Mouse (Mus musculus) heart, postnatal 0 days (tissue): Measurements from ENCODE around the gene Maml3. TPM values are rescaled to one million over a fixed set of nuclear protein-coding genes. Genes with fewer than 3 reads are reported as not detected.

ENCODE experiments used
- ATAC-seq: fragments of 200-750 bp; cut with Nextera tagmentation; 2 replicates; pipeline ENCODE4 v1.8.0; 2017; ENCODE audit warnings: low read depth, moderate number of reproducible peaks, moderate library complexity; ENCODE audit not compliant: insufficient read depth
- DNase-seq: peaks from one replicate; pipeline ENCODE4 v3.0.0-alpha.2; 2016; ENCODE audit warnings: low spot score
- H3K27ac ChIP-seq: fragments of 300-500 bp; sonication (generic); 2 replicates; pipeline ENCODE4 v1.5.1; 2014; ENCODE audit warnings: low read depth, mild to moderate bottlenecking
- H3K27me3 ChIP-seq: fragments of 300-500 bp; sonication (generic); 2 replicates; pipeline ENCODE4 v1.6.1; 2014; ENCODE audit warnings: low read length, mixed read lengths; ENCODE audit not compliant: control insufficient read depth, insufficient read depth
- H3K36me3 ChIP-seq: fragments of 300-500 bp; sonication (generic); replicated peaks from 2 replicates; pipeline ENCODE4 v1.6.1; 2014; ENCODE audit warnings: low read length, mixed read lengths; ENCODE audit not compliant: control insufficient read depth, insufficient read depth
- H3K4me1 ChIP-seq: fragments of 300-500 bp; sonication (generic); 2 replicates; pipeline ENCODE4 v1.6.1; 2014; ENCODE audit warnings: antibody characterized with exemption; ENCODE audit not compliant: control insufficient read depth, insufficient read depth
- H3K4me2 ChIP-seq: fragments of 300-500 bp; sonication (generic); 2 replicates; pipeline ENCODE4 v1.6.1; 2014; ENCODE audit warnings: low read depth, mild to moderate bottlenecking, low read length, moderate library complexity
- H3K4me3 ChIP-seq: fragments of 300-500 bp; sonication (generic); 2 replicates; pipeline ENCODE4 v1.5.1; 2014; ENCODE audit warnings: low read depth, low read length
- H3K9ac ChIP-seq: fragments of 300-500 bp; sonication (generic); replicated peaks from 2 replicates; pipeline ENCODE4 v1.6.1; 2014; ENCODE audit warnings: low read depth, low read length, mixed read lengths
- H3K9me3 ChIP-seq: fragments of 300-500 bp; sonication (generic); replicated peaks from 2 replicates; pipeline ENCODE4 v1.6.1; 2016; ENCODE audit warnings: low read length; ENCODE audit not compliant: control insufficient read depth
- CTCF ChIP-seq: IDR thresholded peaks from 2 replicates; pipeline ENCODE4 v1.5.1; 2016; ENCODE audit warnings: antibody characterized with exemption, control low read depth, low read depth
- EP300 ChIP-seq: IDR thresholded peaks from 2 replicates; pipeline ENCODE4 v1.6.1; 2016; ENCODE audit warnings: antibody characterized with exemption, low read depth
- WGBS: fragments of 180-500 bp; shearing (Covaris S2); extraction: QIAGEN DNeasy Blood & Tissue Kit; methylation state at CpG from one replicate; pipeline ENCODE4 v1.1.7; 2014; 5-methylcytosine and 5-hydroxymethylcytosine counted together
- polyA plus RNA-seq: library from polyadenylated mRNA; unstranded; fragments of >200 nt; fragmentation: Nextera tagmentation; extraction: Ambion mirVana; gene quantifications from 2 replicates; pipeline ENCODE4 v1.2.1, GENCODE M21; 2015
- total RNA-seq: library from RNA; depleted of rRNA; stranded (reverse); fragments of >200 nt; gene quantifications from 2 replicates; pipeline ENCODE4 v1.2.3, GENCODE M21; 2014; ENCODE audit warnings: low replicate concordance

Gene Maml3
- total and polyA plus RNA-seq, 2 experiments from 2014 or later, result 1.6 to 6.2 TPM

- ATAC-seq (no peak), DNase-seq (no peak)
- Histone ChIP-seq H3K36me3 (no peaks in the 10 kb centered on the region), H3K9ac (no peak overlapping the region), H3K27ac (no peak overlapping the region), H3K27me3 (no peaks in the 10 kb centered on the region), H3K4me1 (peaks cover 8% of the 10 kb centered on the region; the same call in 1 of the 2 replicates), H3K4me2 (no peak overlapping the region), H3K9me3 (no peaks in the 10 kb centered on the region), H3K4me3 (no peak overlapping the region)
- TF ChIP-seq EP300, result no peak
- no peak for TF ChIP-seq CTCF
- WGBS, result 86% methylated on average over 7 of the region's 7 CpGs
Measured at GRCm38 (mm10) chr3:52027972-52028371, 76.9 kb downstream of the Maml3 start.

- no peak for TF ChIP-seq CTCF
- TF ChIP-seq EP300, result no peak
- WGBS, result 65% methylated on average over 7 of the region's 7 CpGs
Measured at GRCm38 (mm10) chr3:52022486-52022885, 82.4 kb downstream of the Maml3 start.

GRCm38 (mm10) chr3:52018103-52018439 lies 86.8 kb downstream of the Maml3 start:
- H3K27ac ChIP-seq, result no peak overlapping the region
- no peaks in the 10 kb centered on the region for H3K9me3 ChIP-seq
- no peak overlapping the region for H3K9ac ChIP-seq
- TF ChIP-seq EP300 (no peak), CTCF (no peak)
- peak overlapping the region; percentile 42 for H3K4me3 ChIP-seq
- no peaks in the 10 kb centered on the region for H3K36me3 ChIP-seq
- no peak for DNase-seq
- H3K4me1 ChIP-seq, result no peaks in the 10 kb centered on the region
- 68% methylated on average over 5 of the region's 5 CpGs for WGBS
- H3K4me2 ChIP-seq, result peak overlapping the region; percentile 57
- no peak for ATAC-seq
- H3K27me3 ChIP-seq, result no peaks in the 10 kb centered on the region

More at GRCm38 (mm10) chr3:52022486-52022885, 82.4 kb downstream of the Maml3 start:
- Histone ChIP-seq H3K4me2 (no peak overlapping the region), H3K4me3 (no peak overlapping the region), H3K27ac (no peak overlapping the region), H3K27me3 (no peaks in the 10 kb centered on the region), H3K9ac (no peak overlapping the region), H3K36me3 (no peaks in the 10 kb centered on the region), H3K9me3 (no peaks in the 10 kb centered on the region), H3K4me1 (no peaks in the 10 kb centered on the region)
- no peak for DNase-seq
- ATAC-seq, result no peak

GRCm38 (mm10) chr3:52017439-52018102 lies 87.3 kb downstream of the Maml3 start:
- Histone ChIP-seq H3K36me3 (no peaks in the 10 kb centered on the region), H3K4me1 (no peaks in the 10 kb centered on the region), H3K4me2 (peak overlapping the region; percentile 57), H3K4me3 (peak overlapping the region; percentile 42), H3K27ac (no peak overlapping the region), H3K27me3 (no peaks in the 10 kb centered on the region), H3K9me3 (no peaks in the 10 kb centered on the region), H3K9ac (no peak overlapping the region)
- TF ChIP-seq EP300 (no peak), CTCF (no peak)
- peak; percentile 16 for DNase-seq
- 23% methylated on average over 17 of the region's 17 CpGs for WGBS
- no peak for ATAC-seq

GRCm38 (mm10) chr3:52016178-52016577 lies 88.7 kb downstream of the Maml3 start:
- Histone ChIP-seq H3K4me3 (no peak overlapping the region), H3K9me3 (no peaks in the 10 kb centered on the region), H3K27me3 (no peaks in the 10 kb centered on the region), H3K4me2 (no peak overlapping the region), H3K27ac (no peak overlapping the region), H3K4me1 (no peaks in the 10 kb centered on the region), H3K36me3 (no peaks in the 10 kb centered on the region), H3K9ac (no peak overlapping the region)
- WGBS, result 97% methylated on average over 3 of the region's 3 CpGs
- DNase-seq, result no peak
- no peak for TF ChIP-seq EP300
- no peak for TF ChIP-seq CTCF
- no peak for ATAC-seq

- Histone ChIP-seq H3K27ac (no peak overlapping the region), H3K9ac (no peak overlapping the region), H3K4me2 (no peak overlapping the region), H3K9me3 (no peaks in the 10 kb centered on the region), H3K27me3 (no peaks in the 10 kb centered on the region), H3K4me1 (no peaks in the 10 kb centered on the region), H3K4me3 (no peak overlapping the region), H3K36me3 (no peaks in the 10 kb centered on the region)
- DNase-seq, result no peak
- ATAC-seq, result no peak
- TF ChIP-seq EP300 (no peak), CTCF (no peak)
- WGBS, result 89% methylated on average over 1 of the region's 1 CpGs
Measured at GRCm38 (mm10) chr3:52015556-52015955, 89.3 kb downstream of the Maml3 start.
